Mouse (Mus musculus) heart, embryonic 11.5 days (tissue): ENCODE results near the gene F7. TPM values are rescaled to one million over a fixed set of nuclear protein-coding genes. Genes with fewer than 3 reads are reported as not detected.

ENCODE experiments used
- ATAC-seq: fragments of 200-750 bp; cut with Nextera tagmentation; replicated peaks from 2 replicates; pipeline ENCODE4 v1.8.0; 2017; ENCODE audit warnings: moderate library complexity; ENCODE audit not compliant: insufficient number of reproducible peaks, low FRiP score, low TSS enrichment
- H3K27ac ChIP-seq: fragments of 300-500 bp; sonication (generic); 2 replicates; pipeline ENCODE4 v1.5.1; 2014; ENCODE audit warnings: mild to moderate bottlenecking, low read depth, low read length
- H3K27me3 ChIP-seq: fragments of 300-500 bp; sonication (generic); 2 replicates; pipeline ENCODE4 v1.6.1; 2014; ENCODE audit warnings: mild to moderate bottlenecking, low read length, mixed read lengths; ENCODE audit not compliant: control insufficient read depth, insufficient read depth
- H3K36me3 ChIP-seq: fragments of 300-500 bp; sonication (generic); 2 replicates; pipeline ENCODE4 v1.6.1; 2014; ENCODE audit warnings: mild to moderate bottlenecking, low read length, moderate library complexity, mixed read lengths; ENCODE audit not compliant: control insufficient read depth, insufficient read depth
- H3K4me1 ChIP-seq: fragments of 300-500 bp; sonication (generic); 2 replicates; pipeline ENCODE4 v1.6.1; 2014; ENCODE audit warnings: low read length; ENCODE audit not compliant: control insufficient read depth, insufficient read depth
- H3K4me2 ChIP-seq: fragments of 300-500 bp; sonication (generic); 2 replicates; pipeline ENCODE4 v1.6.1; 2014; ENCODE audit warnings: mild to moderate bottlenecking, moderate library complexity
- H3K4me3 ChIP-seq: fragments of 300-500 bp; sonication (generic); 2 replicates; pipeline ENCODE4 v1.5.1; 2014; ENCODE audit warnings: low read depth, low read length
- H3K9ac ChIP-seq: fragments of 300-500 bp; sonication (generic); 2 replicates; pipeline ENCODE4 v1.6.1; 2014; ENCODE audit warnings: mild to moderate bottlenecking, low read depth, low read length, moderate library complexity
- H3K9me3 ChIP-seq: fragments of 300-500 bp; sonication (generic); replicated peaks from 2 replicates; pipeline ENCODE4 v1.6.1; 2016; ENCODE audit warnings: low read length; ENCODE audit not compliant: control insufficient read depth
- WGBS: fragments of 180-500 bp; shearing (Covaris S2); extraction: QIAGEN DNeasy Blood & Tissue Kit; methylation state at CpG from one replicate; pipeline ENCODE4 v1.1.7; 2014; ENCODE audit not compliant: insufficient replicate concordance; 5-methylcytosine and 5-hydroxymethylcytosine counted together
- polyA plus RNA-seq: library from polyadenylated mRNA; unstranded; fragments of >200 nt; fragmentation: Nextera tagmentation; extraction: Ambion mirVana; gene quantifications from 2 replicates; pipeline ENCODE4 v1.2.1, GENCODE M21; 2014

Gene F7
- polyA plus RNA-seq, result not detected in 2 replicates

DNA sequence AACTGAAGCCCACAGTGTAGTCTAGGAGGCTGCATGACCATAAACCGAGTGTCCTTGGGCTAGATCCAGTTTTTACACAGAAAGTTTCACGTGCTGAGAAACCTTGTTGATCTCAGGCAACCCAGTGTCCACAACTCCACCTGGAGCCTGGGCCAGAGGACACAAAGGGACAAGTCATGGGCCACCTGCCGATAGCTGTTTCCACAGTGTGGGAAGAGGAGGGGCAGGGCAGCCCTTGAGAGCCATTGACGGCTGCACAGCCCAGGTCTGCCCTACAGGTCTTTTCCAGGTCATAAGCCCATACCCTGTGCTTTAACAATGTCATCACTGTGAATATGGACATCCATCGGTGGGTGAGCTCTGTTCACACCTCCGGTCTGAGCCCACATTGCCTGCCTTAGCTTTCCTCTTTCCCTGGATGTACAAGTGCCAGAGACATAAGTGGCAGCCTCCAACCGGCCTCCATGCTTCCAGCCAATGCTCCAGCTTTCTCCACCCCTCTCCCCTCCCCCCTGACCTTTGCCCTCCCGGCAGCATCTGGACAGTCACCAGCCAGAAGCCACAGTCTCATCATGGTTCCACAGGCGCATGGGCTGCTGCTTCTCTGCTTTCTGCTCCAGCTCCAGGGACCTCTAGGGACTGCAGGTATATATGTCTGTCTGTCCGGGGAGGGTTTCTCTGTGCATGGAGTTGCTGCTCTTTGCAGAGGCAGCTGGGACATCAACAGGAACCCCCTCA lies at the start of gene F7:
F7 (plus strand) TSS at position 548 of the 738 bp plus-strand sequence.
- Histone ChIP-seq H3K4me2 (no peak within 1 kb of the TSS), H3K27ac (no peak within 1 kb of the TSS), H3K9ac (no peak within 1 kb of the TSS), H3K4me1 (no peaks in the 10 kb centered on the region), H3K9me3 (no peaks in the 10 kb centered on the region), H3K4me3 (no peak within 1 kb of the TSS), H3K27me3 (no peaks in the 10 kb centered on the region), H3K36me3 (no peaks in the 10 kb centered on the region)
- no peak for ATAC-seq
- 65% methylated on average over 10 of the region's 10 CpGs for WGBS

DNA sequence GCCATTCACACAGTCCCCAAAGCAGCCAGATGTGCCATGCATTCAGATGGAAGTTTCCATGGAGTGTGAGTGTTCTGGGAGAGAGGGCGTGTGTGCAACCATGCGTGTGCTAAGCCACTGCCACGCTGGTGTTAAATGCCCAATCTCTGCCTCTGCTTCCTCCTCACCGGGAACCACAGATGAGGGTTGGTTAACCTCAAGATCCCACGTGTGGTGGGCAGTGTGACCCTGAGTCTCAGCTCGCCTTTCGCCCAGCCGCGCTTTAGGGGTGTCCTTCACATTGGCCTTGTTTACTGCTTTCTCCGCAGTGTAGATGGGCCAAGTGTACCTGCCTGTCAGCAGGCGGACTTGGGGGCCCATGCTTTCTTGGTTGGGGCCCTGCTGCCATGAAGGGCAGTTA lies 49.5 kb upstream of the F7 start:
- Histone ChIP-seq H3K27ac (no peak overlapping the region), H3K4me3 (no peak overlapping the region), H3K9ac (no peak overlapping the region), H3K9me3 (no peaks in the 10 kb centered on the region), H3K4me2 (no peak overlapping the region), H3K36me3 (no peaks in the 10 kb centered on the region), H3K27me3 (no peaks in the 10 kb centered on the region), H3K4me1 (0 out of 2 replicates have a peak, but pooled peaks cover 7% of the 10 kb centered on the region)
- no peak for ATAC-seq
- 82% methylated on average over 11 of the region's 11 CpGs for WGBS

DNA sequence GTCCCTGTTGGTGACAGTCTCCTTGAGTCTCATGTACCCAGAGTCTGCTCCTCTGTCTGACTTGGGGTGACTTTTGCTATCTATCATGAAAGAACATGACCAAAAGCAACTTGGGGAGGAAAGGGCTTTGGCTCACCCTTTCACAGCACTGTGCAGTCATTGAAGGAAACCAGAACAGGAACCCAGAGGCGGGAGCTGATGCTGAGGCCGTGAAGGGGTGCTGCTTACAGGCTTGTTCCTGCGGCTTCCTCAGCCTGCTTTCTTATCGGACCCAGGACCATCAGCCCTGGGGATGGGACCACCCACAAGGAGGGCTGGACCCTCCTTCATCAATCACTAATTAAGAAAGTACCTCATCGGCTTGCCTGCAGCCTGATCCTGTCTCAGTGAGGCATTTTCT lies 49.1 kb upstream of the F7 start:
- ATAC-seq, result no peak
- Histone ChIP-seq H3K4me2 (no peak overlapping the region), H3K9ac (no peak overlapping the region), H3K27ac (no peak overlapping the region), H3K36me3 (no peaks in the 10 kb centered on the region), H3K9me3 (no peaks in the 10 kb centered on the region), H3K4me1 (0 out of 2 replicates have a peak, but pooled peaks cover 7% of the 10 kb centered on the region), H3K27me3 (no peaks in the 10 kb centered on the region), H3K4me3 (no peak overlapping the region)
- 35% methylated on average over 5 of the region's 5 CpGs for WGBS

DNA sequence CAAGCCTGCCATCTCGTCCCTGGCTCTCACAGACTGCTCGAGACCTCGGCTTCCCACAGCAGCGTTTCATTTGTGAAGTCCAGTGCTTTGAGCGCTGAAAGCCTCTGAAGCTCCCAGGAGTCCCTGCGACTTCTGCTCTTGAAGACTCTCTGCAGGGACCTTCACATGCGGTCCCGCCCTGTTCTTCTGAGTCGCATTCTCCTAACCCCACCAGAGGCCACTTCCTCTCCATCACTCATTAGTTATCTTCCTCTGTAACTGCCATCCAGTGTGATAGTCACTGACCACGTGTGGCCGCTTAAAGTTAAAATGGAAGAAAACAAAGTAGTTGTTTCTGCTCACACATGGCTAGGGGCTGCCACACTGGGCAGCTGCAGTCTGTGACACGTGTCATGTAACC lies 48.5 kb upstream of the F7 start:
- Histone ChIP-seq H3K9me3 (no peaks in the 10 kb centered on the region), H3K4me3 (no peak overlapping the region), H3K4me2 (no peak overlapping the region), H3K9ac (no peak overlapping the region), H3K36me3 (no peaks in the 10 kb centered on the region), H3K27me3 (no peaks in the 10 kb centered on the region), H3K27ac (no peak overlapping the region), H3K4me1 (0 out of 2 replicates have a peak, but pooled peaks cover 5% of the 10 kb centered on the region)
- 46% methylated on average over 12 of the region's 12 CpGs for WGBS
- ATAC-seq, result no peak

DNA sequence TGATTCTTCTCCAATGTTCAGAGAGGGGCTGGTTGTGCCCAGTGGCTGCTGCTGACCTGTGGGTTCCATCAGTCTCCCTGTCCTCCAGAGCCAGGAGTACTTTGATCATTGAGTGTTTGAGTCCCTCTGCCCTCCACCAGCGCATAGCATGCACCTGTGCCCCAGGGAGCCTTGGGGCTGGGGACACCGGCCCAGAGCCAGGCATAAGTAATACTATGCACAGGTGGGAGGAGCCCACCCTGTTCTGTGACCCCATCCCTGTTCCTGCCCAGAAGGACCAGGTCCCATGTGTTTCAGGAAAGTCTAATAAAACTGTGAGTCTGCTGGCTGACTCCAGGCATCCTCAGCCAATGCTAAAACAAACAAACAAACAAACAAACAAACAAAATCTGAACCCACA lies 47.5 kb upstream of the F7 start:
- no peak overlapping the region for H3K9ac ChIP-seq
- H3K9me3 ChIP-seq, result no peaks in the 10 kb centered on the region
- no peaks in the 10 kb centered on the region for H3K36me3 ChIP-seq
- H3K27me3 ChIP-seq, result no peaks in the 10 kb centered on the region
- H3K27ac ChIP-seq, result no peak overlapping the region
- 0 out of 2 replicates have a peak, but pooled peaks cover 5% of the 10 kb centered on the region for H3K4me1 ChIP-seq
- no peak overlapping the region for H3K4me3 ChIP-seq
- no peak for ATAC-seq
- 43% methylated on average over 2 of the region's 2 CpGs for WGBS
- no peak overlapping the region for H3K4me2 ChIP-seq

DNA sequence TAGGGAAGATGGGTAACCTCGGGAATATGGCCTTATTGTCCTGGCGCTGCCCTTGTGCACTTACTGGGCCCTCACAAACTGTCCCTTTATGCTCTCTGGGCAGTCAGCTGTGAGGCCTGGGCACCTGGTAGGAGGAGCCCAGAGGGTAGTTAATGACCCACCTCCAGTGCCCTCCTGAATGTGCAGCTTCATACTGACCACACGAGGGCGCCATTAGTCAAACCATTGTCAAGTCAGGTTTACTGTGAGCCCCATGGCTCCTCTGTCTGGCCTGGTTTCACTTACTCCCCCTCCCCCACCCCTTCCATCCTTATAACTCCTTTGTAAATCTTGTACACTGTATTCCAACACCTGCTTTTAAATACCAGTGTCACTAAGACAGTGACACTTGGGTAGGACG lies 47.1 kb upstream of the F7 start:
- Histone ChIP-seq H3K4me1 (0 out of 2 replicates have a peak, but pooled peaks cover 5% of the 10 kb centered on the region), H3K9ac (no peak overlapping the region), H3K27me3 (no peaks in the 10 kb centered on the region), H3K27ac (no peak overlapping the region), H3K9me3 (no peaks in the 10 kb centered on the region), H3K4me3 (no peak overlapping the region), H3K36me3 (no peaks in the 10 kb centered on the region), H3K4me2 (no peak overlapping the region)
- WGBS, result 28% methylated on average over 5 of the region's 5 CpGs
- no peak for ATAC-seq

DNA sequence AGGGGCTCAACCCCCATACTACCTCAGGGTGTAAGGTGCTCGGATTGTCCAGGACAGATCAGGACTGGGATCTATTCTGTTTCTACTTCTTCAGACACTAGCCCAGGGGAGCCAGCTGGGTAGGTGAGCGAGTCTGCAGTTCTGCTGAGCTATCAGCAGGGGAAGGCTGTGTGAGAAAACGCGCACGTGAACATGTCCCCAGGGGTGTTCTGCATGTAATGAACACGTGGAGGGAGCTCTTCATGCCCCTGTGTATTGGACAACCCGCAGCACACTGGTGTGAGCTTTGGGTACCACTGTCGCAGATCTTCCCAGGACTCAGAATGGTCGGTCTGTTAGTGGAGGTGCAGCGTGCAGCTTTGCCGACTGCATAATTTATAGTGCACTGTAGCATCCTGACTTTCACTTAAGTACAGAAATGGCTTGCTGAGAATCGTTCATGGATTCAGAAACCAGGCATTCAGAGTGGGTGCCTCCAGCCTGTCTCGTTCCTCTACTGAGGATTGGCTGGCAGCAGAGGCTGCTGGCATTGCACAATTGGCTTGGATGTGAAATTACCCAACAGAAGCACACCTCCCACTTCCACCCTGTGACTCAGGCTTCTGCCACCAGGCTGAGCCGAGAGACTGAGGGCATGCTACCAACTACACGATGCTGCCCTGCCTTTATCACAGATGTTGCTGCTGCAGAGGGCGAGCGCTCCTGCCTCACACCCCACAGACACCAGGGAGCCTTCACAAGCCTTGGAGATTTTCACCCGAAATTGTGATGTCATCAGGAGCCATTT lies 42.0 kb upstream of the F7 start:
- no peak overlapping the region for H3K4me3 ChIP-seq
- H3K27ac ChIP-seq, result no peak overlapping the region
- no peaks in the 10 kb centered on the region for H3K36me3 ChIP-seq
- no peak overlapping the region for H3K4me2 ChIP-seq
- H3K27me3 ChIP-seq, result no peaks in the 10 kb centered on the region
- WGBS, result 76% methylated on average over 18 of the region's 18 CpGs
- H3K9ac ChIP-seq, result no peak overlapping the region
- no peak for ATAC-seq
- no peaks in the 10 kb centered on the region for H3K9me3 ChIP-seq
- no peaks in the 10 kb centered on the region for H3K4me1 ChIP-seq

DNA sequence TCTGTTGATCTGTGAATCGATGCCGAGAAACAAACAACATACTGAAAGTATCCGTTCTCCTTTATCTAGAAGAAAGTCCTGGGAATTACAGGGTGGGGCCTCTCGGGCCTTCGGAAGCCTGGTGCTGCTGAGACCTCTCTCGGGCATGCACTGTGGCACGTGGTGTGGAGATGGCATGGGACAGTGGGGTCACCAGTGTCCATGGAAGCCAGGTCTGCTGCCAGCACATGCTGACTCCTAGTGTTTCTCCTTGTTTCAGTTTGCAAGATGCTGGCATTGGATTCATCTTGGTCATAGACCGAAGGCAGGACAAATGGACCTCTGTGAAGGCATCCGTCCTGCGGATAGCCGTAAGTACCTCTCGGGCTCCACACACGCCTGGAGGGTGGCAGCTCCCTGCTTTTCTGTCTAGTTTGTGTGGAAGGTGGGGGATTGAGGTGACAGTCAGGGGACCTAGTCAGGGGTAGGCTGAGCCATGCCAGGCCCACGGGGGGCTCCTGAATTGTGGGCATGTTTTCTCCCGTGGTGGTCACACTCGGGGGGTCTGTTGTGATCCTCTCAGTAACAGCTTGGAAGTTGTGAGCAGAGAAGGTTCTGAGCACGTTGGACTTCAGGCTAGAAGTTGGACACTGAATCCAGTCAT lies 41.1 kb upstream of the F7 start:
- Histone ChIP-seq H3K27me3 (no peaks in the 10 kb centered on the region), H3K36me3 (no peaks in the 10 kb centered on the region), H3K9ac (no peak overlapping the region), H3K27ac (no peak overlapping the region), H3K4me3 (no peak overlapping the region), H3K9me3 (no peaks in the 10 kb centered on the region), H3K4me2 (no peak overlapping the region), H3K4me1 (no peaks in the 10 kb centered on the region)
- no peak for ATAC-seq
- WGBS, result 80% methylated on average over 17 of the region's 17 CpGs
